Mouse (Mus musculus) liver, embryonic 14.5 days (tissue): ENCODE data around the gene Wnt6. TPM values are rescaled to one million over a fixed set of nuclear protein-coding genes. Genes with fewer than 3 reads are reported as not detected.
"Not testable (repeated sequence)": the region's sequence is repeated elsewhere in the genome, so short reads cannot be mapped to it uniquely, and the experiment has no call there.

Source experiments
- ATAC-seq: fragments of 200-750 bp; cut with Nextera tagmentation; 2 replicates; pipeline ENCODE4 v1.8.0; 2017; ENCODE audit warnings: moderate number of reproducible peaks, mild to moderate bottlenecking, moderate library complexity; ENCODE audit not compliant: insufficient read depth
- DNase-seq, 3 experiments: peaks; one replicate each; pipeline ENCODE4 v3.0.0-alpha.2; 2012 to 2013; ENCODE audit warnings: low read depth in 3 of 3, low spot score in 3 of 3
- H3K27ac ChIP-seq: fragments of 300-500 bp; sonication (generic); 2 replicates; pipeline ENCODE4 v1.5.1; 2014; ENCODE audit warnings: moderate library complexity, mild to moderate bottlenecking, control low read depth, inconsistent platforms
- H3K27me3 ChIP-seq: fragments of 300-500 bp; sonication (generic); 2 replicates; pipeline ENCODE4 v1.6.1; 2014; ENCODE audit warnings: mild to moderate bottlenecking, low read length, moderate library complexity; ENCODE audit not compliant: control insufficient read depth, insufficient read depth
- H3K36me3 ChIP-seq: fragments of 300-500 bp; sonication (generic); replicated peaks from 2 replicates; pipeline ENCODE4 v1.6.1; 2014; ENCODE audit warnings: low read depth; ENCODE audit not compliant: control insufficient read depth, insufficient read depth
- H3K4me1 ChIP-seq, 2 experiments: fragments of 200-500 bp in 1 of 2; fragments of 300-500 bp in 1 of 2; sonication (generic) in 1 of 2; replicated peaks; 2 replicates each; pipeline ENCODE4 v1.6.1; 2012 to 2014; ENCODE audit warnings: antibody characterized with exemption in 1 of 2, inconsistent platforms in 1 of 2, low read length in 1 of 2; ENCODE audit not compliant: control insufficient read depth in 2 of 2, insufficient read depth in 2 of 2
- H3K4me2 ChIP-seq: fragments of 300-500 bp; sonication (generic); 2 replicates; pipeline ENCODE4 v1.6.1; 2014; ENCODE audit warnings: low read depth, mild to moderate bottlenecking, control low read depth, moderate library complexity
- H3K4me3 ChIP-seq, 2 experiments: fragments of 200-500 bp in 1 of 2; fragments of 300-500 bp in 1 of 2; sonication (generic) in 1 of 2; 2 replicates each; pipeline ENCODE4 v1.5.1; 2012 to 2014; ENCODE audit warnings: low read depth in 2 of 2, low read length in 2 of 2, mild to moderate bottlenecking in 2 of 2, control low read depth in 1 of 2, inconsistent platforms in 1 of 2, moderate library complexity in 1 of 2; ENCODE audit not compliant: insufficient read depth in 1 of 2
- H3K9ac ChIP-seq: fragments of 300-500 bp; sonication (generic); replicated peaks from 2 replicates; pipeline ENCODE4 v1.6.1; 2014; ENCODE audit warnings: mild to moderate bottlenecking, control low read depth, moderate library complexity
- H3K9me3 ChIP-seq: fragments of 300-500 bp; sonication (generic); 2 replicates; pipeline ENCODE4 v1.6.1; 2016; ENCODE audit warnings: low read length, mixed read lengths; ENCODE audit not compliant: control insufficient read depth
- CTCF ChIP-seq: IDR thresholded peaks from 2 replicates; pipeline ENCODE4 v1.5.1; 2016; ENCODE audit warnings: antibody characterized with exemption, low read depth, control low read depth
- EP300 ChIP-seq: IDR thresholded peaks from 2 replicates; pipeline ENCODE4 v1.6.1; 2016; ENCODE audit warnings: antibody characterized with exemption, low read depth
- WGBS: fragments of 180-500 bp; shearing (Covaris S2); extraction: QIAGEN DNeasy Blood & Tissue Kit; methylation state at CpG from one replicate; pipeline ENCODE4 v1.1.7; 2014; ENCODE audit not compliant: insufficient replicate concordance; 5-methylcytosine and 5-hydroxymethylcytosine counted together
- polyA plus RNA-seq, 2 experiments: library from polyadenylated mRNA; depleted of rRNA in 1 of 2; stranded (reverse) in 1 of 2; unstranded in 1 of 2; fragments of >200 nt; fragmentation: Nextera tagmentation in 1 of 2; extraction: Ambion mirVana in 1 of 2; gene quantifications; 2 replicates each; pipeline versions ENCODE4 v1.2.1 to v1.2.3; 2012 to 2014

The Wnt6 gene
- polyA plus RNA-seq, 2 experiments: 0.06 to 0.10 TPM

GRCm38 (mm10) chr1:74818509-74818908, 46.8 kb downstream of the Wnt6 start:
- 75% methylated on average over 1 of the region's 1 CpGs for WGBS
- TF ChIP-seq CTCF (no peak), EP300 (no peak)
- Histone ChIP-seq H3K4me2 (no peak overlapping the region), H3K36me3 (no peaks in the 10 kb centered on the region), H3K4me3 (no peak overlapping the region), H3K9me3 (no peaks in the 10 kb centered on the region), H3K27ac (no peak overlapping the region), H3K4me1 (peaks cover 0 to 9% of the 10 kb centered on the region in 2 experiments; a peak in 2 of 4 replicates), H3K9ac (no peak overlapping the region), H3K27me3 (no peaks in the 10 kb centered on the region)
- DNase-seq (no peak), ATAC-seq (no peak)

DNA sequence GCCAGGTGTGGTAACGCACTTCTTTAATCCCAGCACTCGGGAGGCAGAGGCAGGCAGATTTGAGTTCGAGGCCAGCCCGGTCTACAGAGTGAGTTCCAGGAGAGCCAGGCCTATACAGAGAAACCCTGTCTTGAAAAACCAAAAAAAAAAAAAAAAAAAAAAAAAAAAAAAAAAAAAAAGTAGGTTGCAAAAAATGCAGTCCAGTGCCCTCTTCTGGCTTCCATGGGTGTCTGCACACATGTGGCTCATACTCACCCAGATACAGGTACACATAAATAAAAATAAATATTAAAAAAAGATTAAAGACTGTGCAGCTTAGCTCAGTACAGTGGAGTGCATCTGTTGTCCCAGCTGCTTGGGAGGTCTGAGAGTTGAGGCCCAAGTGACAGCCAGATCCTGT, 51.9 kb downstream of the Wnt6 start:
- not testable (repeated sequence) for H3K9ac ChIP-seq, H3K27me3 ChIP-seq, H3K9me3 ChIP-seq, H3K4me3 ChIP-seq, H3K36me3 ChIP-seq, ATAC-seq, H3K27ac ChIP-seq, H3K4me1 ChIP-seq, H3K4me2 ChIP-seq, DNase-seq
- WGBS: 78% methylated on average over 4 of the region's 4 CpGs

DNA sequence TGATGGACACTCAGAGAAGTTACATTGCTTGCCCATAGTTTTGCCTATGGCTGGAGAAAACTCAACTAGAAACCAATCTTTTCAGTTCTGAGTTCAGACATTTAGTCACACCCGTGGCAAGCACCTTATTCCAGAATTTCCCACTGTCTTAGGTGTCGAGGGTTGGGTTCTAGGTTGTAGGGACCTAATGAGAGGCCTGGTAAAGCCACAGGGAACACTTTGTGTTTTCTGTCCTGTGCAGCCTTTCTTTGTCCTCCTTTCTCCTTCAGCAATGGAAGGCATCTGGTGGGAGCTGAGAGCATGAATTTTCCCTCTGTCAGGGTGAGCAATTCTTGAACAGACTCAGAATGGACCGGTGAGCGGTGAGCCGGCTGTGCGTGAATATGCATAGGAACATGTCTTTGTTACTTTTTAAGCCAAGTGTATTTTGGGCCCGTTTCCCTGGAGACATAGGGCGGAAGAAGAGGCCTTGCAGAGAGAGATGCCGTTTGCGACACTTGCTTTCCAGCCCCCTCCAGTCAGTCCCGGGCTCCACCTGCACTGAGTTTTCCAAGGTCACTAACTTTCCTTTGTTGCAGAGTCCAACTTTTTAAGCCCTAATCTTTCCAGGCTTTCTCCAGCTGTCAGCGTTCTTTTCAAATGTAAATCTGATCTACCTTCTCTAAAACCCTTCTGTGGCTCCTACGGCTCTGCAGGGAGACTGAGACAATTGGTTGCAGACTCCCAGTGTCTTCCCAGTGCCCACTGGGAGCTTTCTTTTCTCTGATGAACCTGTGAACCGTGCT, 53.0 kb downstream of the Wnt6 start:
- 37% methylated on average over 14 of the region's 14 CpGs for whole genome bisulfite sequencing
- ATAC-seq (no peak), DNase-seq (no peak)
- H3K9ac ChIP-seq: no peak overlapping the region
- H3K36me3 ChIP-seq: no peaks in the 10 kb centered on the region
- H3K4me3 ChIP-seq: no peak overlapping the region
- no peak for TF ChIP-seq EP300
- no peak for TF ChIP-seq CTCF
- H3K27ac ChIP-seq: no peak overlapping the region
- H3K27me3 ChIP-seq: no peaks in the 10 kb centered on the region
- H3K9me3 ChIP-seq: no peaks in the 10 kb centered on the region
- no peak overlapping the region for H3K4me2 ChIP-seq
- no peaks in the 10 kb centered on the region for H3K4me1 ChIP-seq

GRCm38 (mm10) chr1:74830061-74830460, 58.4 kb downstream of the Wnt6 start:
- Histone ChIP-seq H3K36me3 (no peaks in the 10 kb centered on the region), H3K4me2 (no peak overlapping the region), H3K9me3 (no peaks in the 10 kb centered on the region), H3K27ac (no peak overlapping the region), H3K27me3 (no peaks in the 10 kb centered on the region), H3K4me1 (no peaks in the 10 kb centered on the region), H3K9ac (no peak overlapping the region), H3K4me3 (no peak overlapping the region)
- ATAC-seq (no peak), DNase-seq (no peak)
- TF ChIP-seq EP300 (no peak), CTCF (no peak)
- 42% methylated on average over 9 of the region's 9 CpGs for WGBS

- 60% methylated on average over 3 of the region's 3 CpGs for WGBS
- H3K27me3 ChIP-seq: no peaks in the 10 kb centered on the region
- no peak overlapping the region for H3K9ac ChIP-seq
- no peaks in the 10 kb centered on the region for H3K36me3 ChIP-seq
- H3K4me2 ChIP-seq: no peak overlapping the region
- TF ChIP-seq EP300 (no peak), CTCF (no peak)
- ATAC-seq (no peak), DNase-seq (no peak)
- H3K4me3 ChIP-seq: no peak overlapping the region
- no peak overlapping the region for H3K27ac ChIP-seq
- H3K4me1 ChIP-seq: no peaks in the 10 kb centered on the region
- H3K9me3 ChIP-seq: no peaks in the 10 kb centered on the region
These were observed 61.6 kb downstream of the Wnt6 start for GRCm38 (mm10) chr1:74833255-74833654.

Other genes with a start within 250 kb of the Wnt6 start
- 0.01 TPM in 1 of 2 replicates, not detected in the other for gene Plcd4, start 229.0 kb upstream of the Wnt6 start, polyA plus RNA-seq (2012; rRNA removed)
- 0.09 TPM in 1 of 2 replicates, not detected in the other for gene Plcd4, start 229.0 kb upstream of the Wnt6 start, polyA plus RNA-seq (2014; fragmentation: Nextera tagmentation; extraction: Ambion mirVana)
- 2.6 and 4.4 TPM in 2 replicates for gene Usp37, start 227.6 kb upstream of the Wnt6 start, polyA plus RNA-seq (2012; rRNA removed)
- 11.4 and 13.5 TPM in 2 replicates for gene Usp37, start 227.6 kb upstream of the Wnt6 start, polyA plus RNA-seq (2014; fragmentation: Nextera tagmentation; extraction: Ambion mirVana)
- gene Zfp142, start 183.6 kb upstream of the Wnt6 start, polyA plus RNA-seq (2012; rRNA removed): 3.0 TPM in 2 replicates
- 0.94 and 1.5 TPM in 2 replicates for gene Zfp142, start 183.6 kb upstream of the Wnt6 start, polyA plus RNA-seq (2014; fragmentation: Nextera tagmentation; extraction: Ambion mirVana)
- 9.2 and 9.5 TPM in 2 replicates for gene Bcs1l, start 183.6 kb upstream of the Wnt6 start, polyA plus RNA-seq (2012; rRNA removed)
- gene Bcs1l, start 183.6 kb upstream of the Wnt6 start, polyA plus RNA-seq (2014; fragmentation: Nextera tagmentation; extraction: Ambion mirVana): 9.1 and 10.2 TPM in 2 replicates
- gene Rnf25, start 170.5 kb upstream of the Wnt6 start, polyA plus RNA-seq (2012; rRNA removed): 21.9 and 24.0 TPM in 2 replicates
- 2.1 and 2.6 TPM in 2 replicates for gene Rnf25, start 170.5 kb upstream of the Wnt6 start, polyA plus RNA-seq (2014; fragmentation: Nextera tagmentation; extraction: Ambion mirVana)
- gene Stk36, start 170.4 kb upstream of the Wnt6 start, polyA plus RNA-seq (2012; rRNA removed): 0.17 and 0.24 TPM in 2 replicates
- gene Stk36, start 170.4 kb upstream of the Wnt6 start, polyA plus RNA-seq (2014; fragmentation: Nextera tagmentation; extraction: Ambion mirVana): 0.08 and 0.95 TPM in 2 replicates
- gene Ttll4, start 110.1 kb upstream of the Wnt6 start, polyA plus RNA-seq (2012; rRNA removed): 5.4 and 6.5 TPM in 2 replicates
- 6.2 and 6.5 TPM in 2 replicates for gene Ttll4, start 110.1 kb upstream of the Wnt6 start, polyA plus RNA-seq (2014; fragmentation: Nextera tagmentation; extraction: Ambion mirVana)
- 2.5 and 3.3 TPM in 2 replicates for gene Cyp27a1, start 58.3 kb upstream of the Wnt6 start, polyA plus RNA-seq (2012; rRNA removed)
- gene Cyp27a1, start 58.3 kb upstream of the Wnt6 start, polyA plus RNA-seq (2014; fragmentation: Nextera tagmentation; extraction: Ambion mirVana): 3.4 and 5.0 TPM in 2 replicates
- gene Prkag3, start 22.7 kb upstream of the Wnt6 start, polyA plus RNA-seq (2012; rRNA removed): not detected in 2 replicates
- not detected in 2 replicates for gene Prkag3, start 22.7 kb upstream of the Wnt6 start, polyA plus RNA-seq (2014; fragmentation: Nextera tagmentation; extraction: Ambion mirVana)
- not detected in 2 replicates for gene Wnt10a, start 19.6 kb downstream of the Wnt6 start, polyA plus RNA-seq (2012; rRNA removed)
- gene Wnt10a, start 19.6 kb downstream of the Wnt6 start, polyA plus RNA-seq (2014; fragmentation: Nextera tagmentation; extraction: Ambion mirVana): not detected in 2 replicates
- gene Cdk5r2, start 83.0 kb downstream of the Wnt6 start, polyA plus RNA-seq (2012; rRNA removed): 0.01 and 0.03 TPM in 2 replicates
- gene Cdk5r2, start 83.0 kb downstream of the Wnt6 start, polyA plus RNA-seq (2014; fragmentation: Nextera tagmentation; extraction: Ambion mirVana): not detected in 2 replicates
- 0.03 and 0.04 TPM in 2 replicates for gene Fev, start 113.5 kb downstream of the Wnt6 start, polyA plus RNA-seq (2012; rRNA removed)
- gene Fev, start 113.5 kb downstream of the Wnt6 start, polyA plus RNA-seq (2014; fragmentation: Nextera tagmentation; extraction: Ambion mirVana): 0.09 and 0.15 TPM in 2 replicates
- not detected in 2 replicates for gene Cryba2, start 121.3 kb downstream of the Wnt6 start, polyA plus RNA-seq (2012; rRNA removed)
- gene Cryba2, start 121.3 kb downstream of the Wnt6 start, polyA plus RNA-seq (2014; fragmentation: Nextera tagmentation; extraction: Ambion mirVana): not detected in 2 replicates
- gene Cfap65, start 163.7 kb downstream of the Wnt6 start, polyA plus RNA-seq (2012; rRNA removed): under 0.01 and 0.01 TPM in 2 replicates
- gene Cfap65, start 163.7 kb downstream of the Wnt6 start, polyA plus RNA-seq (2014; fragmentation: Nextera tagmentation; extraction: Ambion mirVana): not detected in 2 replicates
- gene Ihh, start 179.8 kb downstream of the Wnt6 start, polyA plus RNA-seq (2012; rRNA removed): 2.4 and 3.4 TPM in 2 replicates
- gene Ihh, start 179.8 kb downstream of the Wnt6 start, polyA plus RNA-seq (2014; fragmentation: Nextera tagmentation; extraction: Ambion mirVana): 1.5 and 1.7 TPM in 2 replicates